Mouse (Mus musculus) natural killer cell, adult 2 months (primary cell): Measurements from ENCODE around the gene Gm15446.
"Not testable (repeated sequence)": the region's sequence is repeated elsewhere in the genome, so short reads cannot be mapped to it uniquely, and the experiment has no call there.

Experiments used
- DNase-seq, 2 experiments: peaks; one replicate each; pipeline ENCODE4 v3.0.0; 2022; ENCODE audit warnings: low spot score in 2 of 2

Gene Gm15446

GRCm38 (mm10) chr5:109923261-109924071 is at the start of gene Gm15446:
Gene Gm15446, plus strand, starts transcription at chr5:109923400.
- peak; percentile 75 to 80 for DNase-seq

- DNase-seq, result not testable (repeated sequence)
Measured at GRCm38 (mm10) chr5:109924129-109924528, 929 bp downstream of the Gm15446 start.

- no peak for DNase-seq
Measured at GRCm38 (mm10) chr5:109924936-109925335, 1.7 kb downstream of the Gm15446 start.

GRCm38 (mm10) chr5:109950281-109950680 is 27.1 kb downstream of the Gm15446 start:
- no peak for DNase-seq

GRCm38 (mm10) chr5:109980743-109981142 is 57.5 kb downstream of the Gm15446 start:
- DNase-seq, result not testable (repeated sequence)
